Mouse (Mus musculus) forebrain, embryonic 16.5 days (tissue): ENCODE data around the gene Gpatch1. TPM values are rescaled to one million over a fixed set of nuclear protein-coding genes. Genes with fewer than 3 reads are reported as not detected.
A peak's percentile ranks its signal among the peaks of the same experiment; 100 is the strongest.
"Not testable (repeated sequence)": the region's sequence is repeated elsewhere in the genome, so short reads cannot be mapped to it uniquely, and the experiment has no call there.

Experiments used
- ATAC-seq: fragments of 200-750 bp; cut with Nextera tagmentation; 2 replicates; pipeline ENCODE4 v1.8.0; 2017; ENCODE audit warnings: mild to moderate bottlenecking, moderate library complexity
- H3K27ac ChIP-seq: fragments of 300-500 bp; sonication (generic); 2 replicates; pipeline ENCODE4 v1.5.1; 2014; ENCODE audit warnings: low read length, control low read depth
- H3K27me3 ChIP-seq: fragments of 300-500 bp; sonication (generic); replicated peaks from 2 replicates; pipeline ENCODE4 v1.6.1; 2014; ENCODE audit warnings: low read length; ENCODE audit not compliant: control insufficient read depth, insufficient read depth
- H3K36me3 ChIP-seq: fragments of 300-500 bp; sonication (generic); 2 replicates; pipeline ENCODE4 v1.6.1; 2014; ENCODE audit not compliant: control insufficient read depth, insufficient read depth
- H3K4me1 ChIP-seq: fragments of 300-500 bp; sonication (generic); replicated peaks from 2 replicates; pipeline ENCODE4 v1.6.1; 2014; ENCODE audit warnings: low read length; ENCODE audit not compliant: control insufficient read depth, insufficient read depth
- H3K4me2 ChIP-seq: fragments of 300-500 bp; sonication (generic); 2 replicates; pipeline ENCODE4 v1.6.1; 2014; ENCODE audit warnings: mild to moderate bottlenecking, low read length, control low read depth
- H3K4me3 ChIP-seq: fragments of 300-500 bp; sonication (generic); replicated peaks from 2 replicates; pipeline ENCODE4 v1.5.1; 2014; ENCODE audit warnings: mild to moderate bottlenecking, low read length, control low read depth
- H3K9ac ChIP-seq: fragments of 300-500 bp; sonication (generic); replicated peaks from 2 replicates; pipeline ENCODE4 v1.6.1; 2014; ENCODE audit warnings: low read depth, low read length, control low read depth
- H3K9me3 ChIP-seq: fragments of 300-500 bp; sonication (generic); 2 replicates; pipeline ENCODE4 v1.6.1; 2016; ENCODE audit warnings: low read length; ENCODE audit not compliant: control insufficient read depth
- WGBS: fragments of 180-500 bp; shearing (Covaris S2); extraction: QIAGEN DNeasy Blood & Tissue Kit; methylation state at CpG from one replicate; pipeline ENCODE4 v1.1.7; 2014; 5-methylcytosine and 5-hydroxymethylcytosine counted together
- polyA plus RNA-seq: library from polyadenylated mRNA; unstranded; fragments of >200 nt; fragmentation: Nextera tagmentation; extraction: Ambion mirVana; gene quantifications from 2 replicates; pipeline ENCODE4 v1.2.1, GENCODE M21; 2015

The Gpatch1 gene
- polyA plus RNA-seq, 1 experiment from 2014 or later, result 24.4 TPM

GRCm38 (mm10) chr7:35264746-35265145 is 53.5 kb downstream of the Gpatch1 start:
- no peak overlapping the region for H3K4me3 ChIP-seq
- no peak for ATAC-seq
- H3K27me3 ChIP-seq, result no peaks in the 10 kb centered on the region
- 3% methylated on average over 7 of the region's 7 CpGs for WGBS
- H3K36me3 ChIP-seq, result no peaks in the 10 kb centered on the region
- H3K4me2 ChIP-seq, result no peak overlapping the region
- H3K9ac ChIP-seq, result no peak overlapping the region
- no peak overlapping the region for H3K27ac ChIP-seq
- H3K9me3 ChIP-seq, result no peaks in the 10 kb centered on the region
- peaks cover 5% of the 10 kb centered on the region; the same call in 1 of the 2 replicates for H3K4me1 ChIP-seq

- Histone ChIP-seq H3K9ac (no peak overlapping the region), H3K4me1 (no peaks in the 10 kb centered on the region)
- 85% methylated on average over 15 of the region's 15 CpGs for WGBS
Measured at GRCm38 (mm10) chr7:35263595-35264489, 54.4 kb downstream of the Gpatch1 start.

DNA sequence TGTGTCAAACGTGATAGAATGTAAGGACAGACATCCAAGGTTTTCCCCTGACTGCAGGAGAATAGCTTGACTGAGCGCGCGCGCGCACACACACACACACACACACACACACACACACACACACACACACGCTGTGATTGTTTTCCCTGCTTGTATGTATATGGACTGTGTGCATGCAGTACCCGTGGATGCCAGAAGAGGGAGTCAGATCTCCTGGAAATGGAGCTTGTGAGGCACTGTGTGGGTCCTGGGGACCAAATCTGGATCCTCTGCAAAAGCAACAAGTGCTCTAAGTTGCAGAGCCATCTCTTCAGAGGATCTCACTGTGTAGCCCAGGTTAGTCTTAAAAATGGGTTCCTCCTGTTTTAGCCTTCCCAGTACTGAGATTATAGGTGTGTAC is 58.9 kb downstream of the Gpatch1 start:
- no peak overlapping the region for H3K4me2 ChIP-seq
- H3K4me1 ChIP-seq, result no peaks in the 10 kb centered on the region
- no peak overlapping the region for H3K9ac ChIP-seq
- no peaks in the 10 kb centered on the region for H3K36me3 ChIP-seq
- WGBS, result 90% methylated on average over 8 of the region's 8 CpGs
- no peaks in the 10 kb centered on the region for H3K27me3 ChIP-seq
- no peak overlapping the region for H3K4me3 ChIP-seq
- no peaks in the 10 kb centered on the region for H3K9me3 ChIP-seq
- no peak for ATAC-seq
- no peak overlapping the region for H3K27ac ChIP-seq

More at GRCm38 (mm10) chr7:35263595-35264489, 54.4 kb downstream of the Gpatch1 start:
- no peak overlapping the region for H3K4me2 ChIP-seq
- no peaks in the 10 kb centered on the region for H3K27me3 ChIP-seq
- ATAC-seq, result no peak
- no peaks in the 10 kb centered on the region for H3K36me3 ChIP-seq
- H3K4me3 ChIP-seq, result no peak overlapping the region
- no peak overlapping the region for H3K27ac ChIP-seq
- no peaks in the 10 kb centered on the region for H3K9me3 ChIP-seq

DNA sequence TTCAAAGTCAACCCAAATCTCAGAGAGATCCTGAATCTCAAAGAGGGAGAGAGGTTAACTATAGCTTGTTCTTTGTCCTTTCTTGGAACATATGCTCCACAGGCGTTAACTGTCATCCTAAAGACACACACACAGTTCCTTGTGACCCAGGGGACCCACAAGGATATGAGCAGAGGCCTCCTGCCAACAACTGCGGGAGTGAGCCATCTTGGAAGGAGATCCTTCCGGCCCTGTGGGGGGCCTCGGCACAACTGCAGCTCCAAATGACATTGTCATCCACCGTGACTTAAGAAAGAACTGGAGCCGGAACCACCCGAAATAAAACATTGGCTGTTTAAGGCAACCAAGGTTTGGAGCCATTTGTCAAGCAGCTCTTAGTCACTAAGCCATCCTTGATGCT is 59.9 kb downstream of the Gpatch1 start:
- Histone ChIP-seq H3K36me3 (no peaks in the 10 kb centered on the region), H3K27ac (no peak overlapping the region), H3K4me1 (no peaks in the 10 kb centered on the region), H3K4me3 (no peak overlapping the region), H3K27me3 (no peaks in the 10 kb centered on the region), H3K9me3 (no peaks in the 10 kb centered on the region), H3K9ac (no peak overlapping the region), H3K4me2 (no peak overlapping the region)
- 68% methylated on average over 7 of the region's 7 CpGs for WGBS
- ATAC-seq, result no peak

GRCm38 (mm10) chr7:35252041-35252558 is 66.1 kb downstream of the Gpatch1 start:
- WGBS, result 5% methylated on average over 13 of the region's 13 CpGs
- Histone ChIP-seq H3K27me3 (no peaks in the 10 kb centered on the region), H3K36me3 (no peaks in the 10 kb centered on the region), H3K9me3 (no peaks in the 10 kb centered on the region), H3K9ac (peak overlapping the region; percentile 37; the same call in 1 of the 2 replicates), H3K4me1 (peaks cover 5% of the 10 kb centered on the region; the same call in 1 of the 2 replicates), H3K27ac (no peak overlapping the region), H3K4me3 (peak overlapping the region; percentile 34), H3K4me2 (peak overlapping the region; percentile 53)
- ATAC-seq, result peak; percentile 79

- H3K9me3 ChIP-seq, ATAC-seq, H3K4me3 ChIP-seq, H3K9ac ChIP-seq, H3K4me1 ChIP-seq, H3K27me3 ChIP-seq, H3K4me2 ChIP-seq, H3K36me3 ChIP-seq, H3K27ac ChIP-seq: not testable (repeated sequence)
- WGBS, result 80% methylated on average over 2 of the region's 3 CpGs
Measured at GRCm38 (mm10) chr7:35237935-35238334, 80.3 kb downstream of the Gpatch1 start.

DNA sequence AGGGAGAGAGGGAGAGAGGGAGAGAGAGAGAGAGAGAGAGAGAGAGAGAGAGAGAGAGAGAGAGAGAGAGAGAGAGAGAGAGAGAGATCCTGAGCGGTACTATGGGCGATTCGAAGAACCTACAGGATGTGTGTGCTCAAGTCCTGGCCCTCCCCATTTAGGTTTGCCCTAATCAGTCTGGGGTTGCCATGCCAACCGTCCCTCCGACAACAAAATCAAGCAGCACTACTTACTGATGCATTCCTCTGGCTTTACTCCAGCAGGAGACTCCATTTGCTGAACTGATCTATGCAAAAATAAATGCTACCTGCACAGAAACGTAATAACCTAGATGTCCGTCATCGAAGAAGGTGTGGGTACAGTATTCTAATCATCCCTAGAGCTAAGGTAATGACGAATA is 82.9 kb downstream of the Gpatch1 start:
- H3K9ac ChIP-seq, result peak overlapping the region; percentile 36; the same call in 1 of the 2 replicates
- peak; percentile 66 for ATAC-seq
- peak overlapping the region; percentile 60 for H3K4me2 ChIP-seq
- peak overlapping the region; percentile 72 for H3K4me3 ChIP-seq
- H3K36me3 ChIP-seq, result no peaks in the 10 kb centered on the region
- no peaks in the 10 kb centered on the region for H3K27me3 ChIP-seq
- 10% methylated on average over 9 of the region's 9 CpGs for WGBS
- H3K9me3 ChIP-seq, result peaks cover 2% of the 10 kb centered on the region; the same call in 1 of the 2 replicates
- peak overlapping the region; percentile 68 for H3K27ac ChIP-seq
- H3K4me1 ChIP-seq, result peaks cover 10% of the 10 kb centered on the region

DNA sequence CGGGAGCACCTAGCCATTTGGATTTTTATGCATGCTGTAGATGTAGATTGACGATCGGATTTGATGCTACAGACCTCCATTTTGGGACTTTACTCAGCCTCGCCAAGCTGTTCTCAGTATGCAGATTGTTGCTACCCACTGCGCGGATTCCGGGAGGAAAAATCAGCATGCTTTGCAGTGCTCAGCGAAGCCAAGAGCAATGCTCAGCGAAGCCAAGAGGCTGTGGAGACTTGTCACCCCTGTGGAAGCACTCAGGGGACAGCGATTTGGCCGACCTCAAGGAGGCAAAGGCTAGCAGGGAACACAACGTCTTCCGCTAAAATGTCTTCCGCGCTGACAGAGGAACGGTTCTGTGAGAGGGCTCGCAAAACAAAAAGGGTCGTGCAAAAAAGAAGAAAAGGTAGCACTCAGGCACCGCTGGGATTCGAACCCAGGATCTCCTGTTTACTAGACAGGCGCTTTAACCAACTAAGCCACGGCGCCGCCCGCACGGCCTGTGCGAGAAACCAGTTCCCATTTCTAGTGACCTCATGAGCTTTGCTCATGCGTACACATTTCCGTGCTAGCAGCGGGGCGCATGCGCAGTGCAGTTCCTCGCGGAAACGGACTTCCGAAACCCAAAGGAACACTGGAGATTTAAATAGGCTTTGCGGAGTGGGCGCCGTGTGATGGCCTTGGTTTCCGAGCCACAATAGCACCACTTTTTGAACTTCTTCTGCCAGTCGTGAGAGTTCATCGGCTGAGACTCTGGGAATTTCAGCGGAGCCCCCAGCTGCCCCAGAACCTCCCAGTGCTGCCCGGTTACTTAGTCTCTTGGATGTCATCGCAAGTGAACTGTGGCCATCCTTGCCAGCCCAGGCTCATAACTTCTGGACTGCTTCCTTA is 83.6 kb downstream of the Gpatch1 start:
- under 1% methylated on average over 45 of the region's 45 CpGs for WGBS
- peak overlapping the region; percentile 79 for H3K9ac ChIP-seq

GRCm38 (mm10) chr7:35233861-35234260 is 84.4 kb downstream of the Gpatch1 start:
- H3K27me3 ChIP-seq, result no peaks in the 10 kb centered on the region
- peak overlapping the region; percentile 72 for H3K4me3 ChIP-seq
- H3K36me3 ChIP-seq, result no peaks in the 10 kb centered on the region
- peaks cover 2% of the 10 kb centered on the region; the same call in 1 of the 2 replicates for H3K9me3 ChIP-seq
- peak overlapping the region; percentile 79 for H3K9ac ChIP-seq
- ATAC-seq, result no peak
- 43% methylated on average over 12 of the region's 12 CpGs for WGBS
- peak overlapping the region; percentile 56 for H3K4me2 ChIP-seq
- H3K27ac ChIP-seq, result peak overlapping the region; percentile 98
- H3K4me1 ChIP-seq, result peaks cover 10% of the 10 kb centered on the region

More for the DNA sequence above, 83.6 kb downstream of the Gpatch1 start:
- Histone ChIP-seq H3K27ac (peak overlapping the region; percentile 98), H3K36me3 (no peaks in the 10 kb centered on the region), H3K27me3 (no peaks in the 10 kb centered on the region), H3K4me1 (peaks cover 10% of the 10 kb centered on the region), H3K4me3 (peak overlapping the region; percentile 72), H3K9me3 (peaks cover 2% of the 10 kb centered on the region; the same call in 1 of the 2 replicates), H3K4me2 (peak overlapping the region; percentile 56)
- peak; percentile 93 for ATAC-seq
